Mouse (Mus musculus): ENCODE measurements at regions not wholly inside any gene's neighbourhood (a gene's known extent, or its start where the extent isn't known, plus 50 kb on each side); places are given as distances from the start of the nearest gene placed in this dataset.

DNA sequence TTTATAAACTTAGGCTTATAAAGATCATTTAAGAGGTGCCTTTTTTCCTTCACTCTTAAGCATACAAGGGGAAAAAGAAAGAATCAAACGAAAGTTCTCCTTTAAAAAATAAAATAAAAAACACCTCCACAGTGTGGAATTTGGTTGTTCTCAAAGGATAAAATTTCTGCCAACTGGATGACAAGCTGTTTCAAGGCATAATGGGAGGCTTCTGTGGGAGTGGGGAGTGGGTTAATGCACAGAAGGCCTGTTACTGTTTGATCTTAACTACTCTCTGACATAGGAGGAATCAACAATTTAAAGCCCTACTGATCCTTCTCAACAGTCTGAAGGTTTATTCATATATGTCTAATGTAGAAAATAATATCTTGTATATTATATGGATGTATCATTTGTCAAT, 99.2 kb upstream of the Usp25 start:
- WGBS = 36% methylated on average over 1 of the region's 1 CpGs

GRCm38 (mm10) chr16:76905205-76905996, 108.1 kb upstream of the Usp25 start:
- Histone ChIP-seq H3K27ac (ENCODE audit: low read length) (no peak overlapping the region), H3K9ac (ENCODE audit: low read length) (no peak overlapping the region), H3K4me2 (ENCODE audit: low read depth, low read length) (no peak overlapping the region), H3K9me3 (ENCODE audit: control insufficient read depth, low read length) (no peaks in the 10 kb centered on the region), H3K27me3 (ENCODE audit: control insufficient read depth, insufficient read depth, low read depth, low read length) (no peaks in the 10 kb centered on the region), H3K36me3 (ENCODE audit: control insufficient read depth, insufficient read depth, low read length) (no peaks in the 10 kb centered on the region), H3K4me3 (ENCODE audit: low read length) (no peak overlapping the region), H3K4me1 (replicated peaks; ENCODE audit: control insufficient read depth, insufficient read depth, low read length) (no peaks in the 10 kb centered on the region)
- WGBS = 70% methylated on average over 11 of the region's 11 CpGs
- no peak for ATAC-seq (ENCODE audit: low read depth)

More for the DNA sequence above, 99.2 kb upstream of the Usp25 start:
- Histone ChIP-seq H3K27ac (ENCODE audit: low read length) (no peak overlapping the region), H3K27me3 (ENCODE audit: control insufficient read depth, insufficient read depth, low read depth, low read length) (no peaks in the 10 kb centered on the region), H3K9ac (ENCODE audit: low read length) (no peak overlapping the region), H3K36me3 (ENCODE audit: control insufficient read depth, insufficient read depth, low read length) (no peaks in the 10 kb centered on the region), H3K4me3 (ENCODE audit: low read length) (no peak overlapping the region), H3K9me3 (ENCODE audit: control insufficient read depth, low read length) (no peaks in the 10 kb centered on the region), H3K4me2 (ENCODE audit: low read depth, low read length) (no peak overlapping the region), H3K4me1 (replicated peaks; ENCODE audit: control insufficient read depth, insufficient read depth, low read length) (no peaks in the 10 kb centered on the region)
- ATAC-seq (ENCODE audit: low read depth) = no peak

GRCm38 (mm10) chr16:76899083-76899482, 114.4 kb upstream of the Usp25 start:
- H3K4me2 ChIP-seq (ENCODE audit: low read depth, low read length) = no peak overlapping the region; the same call in 1 of the 2 replicates
- H3K4me3 ChIP-seq (ENCODE audit: low read length) = no peak overlapping the region
- no peak for ATAC-seq (ENCODE audit: low read depth)
- no peak overlapping the region for H3K9ac ChIP-seq (ENCODE audit: low read length)
- H3K9me3 ChIP-seq (ENCODE audit: control insufficient read depth, low read length) = no peaks in the 10 kb centered on the region
- 5% methylated on average over 7 of the region's 7 CpGs for WGBS
- no peaks in the 10 kb centered on the region for H3K27me3 ChIP-seq (ENCODE audit: control insufficient read depth, insufficient read depth, low read depth, low read length)
- H3K27ac ChIP-seq (ENCODE audit: low read length) = no peak overlapping the region
- no peaks in the 10 kb centered on the region for H3K36me3 ChIP-seq (ENCODE audit: control insufficient read depth, insufficient read depth, low read length)
- no peaks in the 10 kb centered on the region for H3K4me1 ChIP-seq (replicated peaks; ENCODE audit: control insufficient read depth, insufficient read depth, low read length)

DNA sequence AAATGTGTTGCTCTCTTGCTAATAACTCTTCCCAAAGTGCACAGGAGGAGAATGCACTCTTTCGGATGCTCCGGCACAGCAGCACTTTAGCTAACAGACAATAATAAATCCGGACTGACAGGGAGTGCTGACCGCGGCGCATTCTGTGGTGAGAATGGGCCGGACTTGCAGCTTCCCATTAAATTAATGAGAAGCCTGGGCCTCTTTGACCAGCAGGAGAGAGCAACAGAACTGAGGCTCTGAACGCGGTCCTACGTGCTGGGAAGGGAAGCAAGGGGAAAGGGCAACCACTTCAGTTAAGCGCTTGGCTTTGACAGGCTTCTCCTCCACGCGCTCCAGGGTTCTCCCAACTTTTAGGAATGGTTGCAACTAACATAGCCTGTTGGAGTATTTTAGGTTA, 117.2 kb upstream of the Usp25 start:
- ATAC-seq (ENCODE audit: low read depth) = peak; percentile 36; the same call in 1 of the 2 replicates
- Histone ChIP-seq H3K4me3 (ENCODE audit: low read length) (peak overlapping the region; percentile 13; the same call in 1 of the 2 replicates), H3K9me3 (ENCODE audit: control insufficient read depth, low read length) (no peaks in the 10 kb centered on the region), H3K27me3 (ENCODE audit: control insufficient read depth, insufficient read depth, low read depth, low read length) (no peaks in the 10 kb centered on the region), H3K36me3 (ENCODE audit: control insufficient read depth, insufficient read depth, low read length) (no peaks in the 10 kb centered on the region), H3K27ac (ENCODE audit: low read length) (no peak overlapping the region), H3K4me2 (ENCODE audit: low read depth, low read length) (peak overlapping the region; percentile 32), H3K9ac (ENCODE audit: low read length) (0 out of 2 replicates have a peak overlapping the region, but pooled peaks have one; percentile 10), H3K4me1 (replicated peaks; ENCODE audit: control insufficient read depth, insufficient read depth, low read length) (no peaks in the 10 kb centered on the region)
- WGBS = 8% methylated on average over 13 of the region's 13 CpGs

DNA sequence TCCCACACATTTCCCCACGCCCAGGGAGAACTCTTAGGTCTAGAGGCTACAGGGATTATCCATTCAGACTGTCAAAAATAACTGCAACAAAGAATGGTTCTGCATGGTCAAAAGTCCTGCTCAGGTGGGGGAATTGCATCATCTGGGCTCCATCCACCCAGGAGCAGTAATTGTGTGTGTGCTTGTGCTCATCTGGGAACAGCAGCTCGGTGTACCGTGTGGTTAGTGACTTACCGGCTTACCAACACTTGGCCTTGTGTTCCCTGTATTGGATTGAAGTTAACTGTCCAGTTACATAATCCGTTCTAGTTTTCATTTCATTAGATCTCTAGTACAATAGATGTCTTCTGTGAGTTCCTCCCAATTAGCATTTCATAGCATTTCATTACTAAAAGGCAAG, 117.7 kb upstream of the Usp25 start:
- no peak for ATAC-seq (ENCODE audit: low read depth)
- Histone ChIP-seq H3K4me3 (ENCODE audit: low read length) (no peak overlapping the region), H3K36me3 (ENCODE audit: control insufficient read depth, insufficient read depth, low read length) (no peaks in the 10 kb centered on the region), H3K4me2 (ENCODE audit: low read depth, low read length) (no peak overlapping the region), H3K9me3 (ENCODE audit: control insufficient read depth, low read length) (no peaks in the 10 kb centered on the region), H3K9ac (ENCODE audit: low read length) (no peak overlapping the region), H3K27me3 (ENCODE audit: control insufficient read depth, insufficient read depth, low read depth, low read length) (no peaks in the 10 kb centered on the region), H3K4me1 (replicated peaks; ENCODE audit: control insufficient read depth, insufficient read depth, low read length) (no peaks in the 10 kb centered on the region), H3K27ac (ENCODE audit: low read length) (no peak overlapping the region)
- 78% methylated on average over 5 of the region's 5 CpGs for WGBS

GRCm38 (mm10) chr16:76878576-76878975, 134.9 kb upstream of the Usp25 start:
- Histone ChIP-seq H3K4me2 (ENCODE audit: low read depth, low read length) (no peak overlapping the region), H3K27ac (ENCODE audit: low read length) (no peak overlapping the region), H3K9me3 (ENCODE audit: control insufficient read depth, low read length) (no peaks in the 10 kb centered on the region), H3K27me3 (ENCODE audit: control insufficient read depth, insufficient read depth, low read depth, low read length) (no peaks in the 10 kb centered on the region), H3K4me3 (ENCODE audit: low read length) (no peak overlapping the region), H3K36me3 (ENCODE audit: control insufficient read depth, insufficient read depth, low read length) (no peaks in the 10 kb centered on the region), H3K9ac (ENCODE audit: low read length) (no peak overlapping the region), H3K4me1 (replicated peaks; ENCODE audit: control insufficient read depth, insufficient read depth, low read length) (no peaks in the 10 kb centered on the region)
- WGBS = 42% methylated on average over 2 of the region's 2 CpGs
- no peak for ATAC-seq (ENCODE audit: low read depth)

GRCm38 (mm10) chr16:76875397-76876018, 138.0 kb upstream of the Usp25 start:
- H3K4me1 ChIP-seq (replicated peaks; ENCODE audit: control insufficient read depth, insufficient read depth, low read length) = no peaks in the 10 kb centered on the region
- WGBS = 86% methylated on average over 3 of the region's 3 CpGs
- no peaks in the 10 kb centered on the region for H3K9me3 ChIP-seq (ENCODE audit: control insufficient read depth, low read length)
- H3K9ac ChIP-seq (ENCODE audit: low read length) = no peak overlapping the region
- H3K36me3 ChIP-seq (ENCODE audit: control insufficient read depth, insufficient read depth, low read length) = no peaks in the 10 kb centered on the region
- H3K4me3 ChIP-seq (ENCODE audit: low read length) = no peak overlapping the region
- no peak overlapping the region for H3K27ac ChIP-seq (ENCODE audit: low read length)
- H3K27me3 ChIP-seq (ENCODE audit: control insufficient read depth, insufficient read depth, low read depth, low read length) = no peaks in the 10 kb centered on the region
- H3K4me2 ChIP-seq (ENCODE audit: low read depth, low read length) = no peak overlapping the region
- no peak for ATAC-seq (ENCODE audit: low read depth)

- peak; percentile 34; the same call in 1 of the 2 replicates for ATAC-seq (ENCODE audit: low read depth)
- no peaks in the 10 kb centered on the region for H3K9me3 ChIP-seq (ENCODE audit: control insufficient read depth, low read length)
- no peak overlapping the region for H3K4me2 ChIP-seq (ENCODE audit: low read depth, low read length)
- WGBS = 21% methylated on average over 4 of the region's 4 CpGs
- H3K27ac ChIP-seq (ENCODE audit: low read length) = no peak overlapping the region
- no peak overlapping the region for H3K4me3 ChIP-seq (ENCODE audit: low read length)
- no peaks in the 10 kb centered on the region; the same call in 1 of the 2 replicates for H3K4me1 ChIP-seq (replicated peaks; ENCODE audit: control insufficient read depth, insufficient read depth, low read length)
- H3K36me3 ChIP-seq (ENCODE audit: control insufficient read depth, insufficient read depth, low read length) = no peaks in the 10 kb centered on the region
- no peak overlapping the region for H3K9ac ChIP-seq (ENCODE audit: low read length)
- H3K27me3 ChIP-seq (ENCODE audit: control insufficient read depth, insufficient read depth, low read depth, low read length) = no peaks in the 10 kb centered on the region
Observed at GRCm38 (mm10) chr16:76866465-76866802, 147.1 kb upstream of the Usp25 start.

DNA sequence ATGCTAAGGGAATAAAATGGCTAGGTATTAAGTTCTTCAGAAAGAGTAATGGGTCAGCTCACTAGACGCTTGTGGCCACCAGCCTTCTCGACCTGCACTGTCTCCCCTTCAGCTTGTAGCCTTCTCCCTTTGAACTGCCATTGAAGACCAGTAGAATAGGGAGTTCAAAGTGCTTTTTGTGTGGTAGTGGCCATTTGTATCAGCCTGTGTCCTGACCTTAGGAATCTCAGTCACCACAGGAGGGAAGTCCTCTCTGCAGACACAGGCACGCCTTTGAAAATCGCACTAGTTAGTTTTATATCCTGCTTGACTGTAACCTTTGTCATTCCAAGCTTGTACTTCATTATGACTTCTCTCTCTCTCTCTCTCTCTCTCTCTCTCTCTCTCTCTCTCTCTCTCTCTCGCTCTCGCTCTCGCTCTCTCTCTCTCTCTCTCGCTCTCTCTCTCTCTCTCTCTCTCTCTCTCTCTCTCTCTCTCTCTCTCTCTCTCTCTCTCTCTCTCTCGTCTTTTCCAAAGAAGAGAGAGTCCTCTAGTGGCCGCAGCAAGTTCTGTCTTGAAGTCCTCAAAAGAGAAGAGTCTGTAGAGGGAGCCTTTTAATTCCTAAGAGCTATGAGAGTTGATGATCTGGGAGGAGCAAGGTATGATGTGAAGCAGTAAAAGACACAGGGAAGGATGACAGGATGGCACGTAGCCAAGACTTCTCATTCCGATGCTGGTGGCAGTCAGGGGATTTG, 147.6 kb upstream of the Usp25 start:
- Histone ChIP-seq H3K36me3 (ENCODE audit: control insufficient read depth, insufficient read depth, low read length) (no peaks in the 10 kb centered on the region), H3K9ac (ENCODE audit: low read length) (peak overlapping the region; percentile 32; the same call in 1 of the 2 replicates), H3K9me3 (ENCODE audit: control insufficient read depth, low read length) (no peaks in the 10 kb centered on the region), H3K4me2 (ENCODE audit: low read depth, low read length) (peak overlapping the region; percentile 45), H3K4me3 (ENCODE audit: low read length) (peak overlapping the region; percentile 30), H3K4me1 (replicated peaks; ENCODE audit: control insufficient read depth, insufficient read depth, low read length) (no peaks in the 10 kb centered on the region; the same call in 1 of the 2 replicates), H3K27me3 (ENCODE audit: control insufficient read depth, insufficient read depth, low read depth, low read length) (no peaks in the 10 kb centered on the region), H3K27ac (ENCODE audit: low read length) (no peak overlapping the region)
- 20% methylated on average over 7 of the region's 12 CpGs for WGBS
- peak; percentile 78 for ATAC-seq (ENCODE audit: low read depth)

Measured in lung, embryonic 16.5 days (tissue).